Mouse (Mus musculus) hindbrain, embryonic 11.5 days (tissue): ENCODE data around the gene Vwf. TPM values are rescaled to one million over a fixed set of nuclear protein-coding genes. Genes with fewer than 3 reads are reported as not detected.

Experiments
- ATAC-seq: fragments of 200-750 bp; cut with Nextera tagmentation; 2 replicates; pipeline ENCODE4 v1.8.0; 2017; ENCODE audit warnings: mild to moderate bottlenecking, moderate TSS enrichment, moderate library complexity; ENCODE audit not compliant: low FRiP score
- DNase-seq: peaks from one replicate; pipeline ENCODE4 v3.0.0-alpha.2; 2015; ENCODE audit warnings: low spot score
- H3K27ac ChIP-seq: fragments of 300-500 bp; sonication (generic); 2 replicates; pipeline ENCODE4 v1.5.1; 2014; ENCODE audit warnings: mild to moderate bottlenecking, low read depth, low read length
- H3K27me3 ChIP-seq: fragments of 300-500 bp; sonication (generic); 2 replicates; pipeline ENCODE4 v1.6.1; 2014; ENCODE audit warnings: mild to moderate bottlenecking, low read length, moderate library complexity, mixed read lengths; ENCODE audit not compliant: control insufficient read depth, insufficient read depth
- H3K36me3 ChIP-seq: fragments of 300-500 bp; sonication (generic); 2 replicates; pipeline ENCODE4 v1.6.1; 2014; ENCODE audit warnings: mild to moderate bottlenecking, low read length, moderate library complexity, mixed read lengths; ENCODE audit not compliant: control insufficient read depth, insufficient read depth
- H3K4me1 ChIP-seq: fragments of 300-500 bp; sonication (generic); replicated peaks from 2 replicates; pipeline ENCODE4 v1.6.1; 2014; ENCODE audit warnings: low read length, mixed read lengths; ENCODE audit not compliant: control insufficient read depth, insufficient read depth
- H3K4me2 ChIP-seq: fragments of 300-500 bp; sonication (generic); replicated peaks from 2 replicates; pipeline ENCODE4 v1.6.1; 2014; ENCODE audit warnings: mild to moderate bottlenecking, low read depth, low read length
- H3K4me3 ChIP-seq: fragments of 300-500 bp; sonication (generic); 2 replicates; pipeline ENCODE4 v1.5.1; 2014; ENCODE audit warnings: low read depth, low read length
- H3K9ac ChIP-seq: fragments of 300-500 bp; sonication (generic); 2 replicates; pipeline ENCODE4 v1.6.1; 2014; ENCODE audit warnings: low read depth, low read length
- H3K9me3 ChIP-seq: fragments of 300-500 bp; sonication (generic); 2 replicates; pipeline ENCODE4 v1.6.1; 2016; ENCODE audit warnings: low read length; ENCODE audit not compliant: control insufficient read depth
- WGBS: fragments of 180-500 bp; shearing (Covaris S2); extraction: QIAGEN DNeasy Blood & Tissue Kit; methylation state at CpG from one replicate; pipeline ENCODE4 v1.1.7; 2014; 5-methylcytosine and 5-hydroxymethylcytosine counted together
- polyA plus RNA-seq: library from polyadenylated mRNA; unstranded; fragments of >200 nt; fragmentation: Nextera tagmentation; extraction: Ambion mirVana; gene quantifications from 2 replicates; pipeline ENCODE4 v1.2.1, GENCODE M21; 2014

Gene Vwf
- polyA plus RNA-seq, 1 experiment from 2014 or later: 10.3 TPM

GRCm38 (mm10) chr6:125512950-125513596 lies 33.5 kb upstream of the Vwf start:
- H3K9me3 ChIP-seq: no peaks in the 10 kb centered on the region
- no peak overlapping the region for H3K4me2 ChIP-seq
- no peak overlapping the region for H3K9ac ChIP-seq
- H3K4me3 ChIP-seq: no peak overlapping the region
- DNase-seq (no peak), ATAC-seq (no peak)
- no peak overlapping the region for H3K27ac ChIP-seq
- no peaks in the 10 kb centered on the region for H3K4me1 ChIP-seq
- no peaks in the 10 kb centered on the region for H3K36me3 ChIP-seq
- H3K27me3 ChIP-seq: no peaks in the 10 kb centered on the region
- WGBS: 75% methylated on average over 6 of the region's 6 CpGs

GRCm38 (mm10) chr6:125515503-125516315 lies 30.9 kb upstream of the Vwf start:
- no peak overlapping the region for H3K4me3 ChIP-seq
- H3K9me3 ChIP-seq: no peaks in the 10 kb centered on the region
- H3K4me2 ChIP-seq: no peak overlapping the region
- WGBS: 83% methylated on average over 11 of the region's 11 CpGs
- no peak for DNase-seq
- no peaks in the 10 kb centered on the region for H3K36me3 ChIP-seq
- H3K9ac ChIP-seq: no peak overlapping the region
- ATAC-seq: no peak
- no peaks in the 10 kb centered on the region for H3K27me3 ChIP-seq
- H3K4me1 ChIP-seq: no peaks in the 10 kb centered on the region
- H3K27ac ChIP-seq: no peak overlapping the region

DNA sequence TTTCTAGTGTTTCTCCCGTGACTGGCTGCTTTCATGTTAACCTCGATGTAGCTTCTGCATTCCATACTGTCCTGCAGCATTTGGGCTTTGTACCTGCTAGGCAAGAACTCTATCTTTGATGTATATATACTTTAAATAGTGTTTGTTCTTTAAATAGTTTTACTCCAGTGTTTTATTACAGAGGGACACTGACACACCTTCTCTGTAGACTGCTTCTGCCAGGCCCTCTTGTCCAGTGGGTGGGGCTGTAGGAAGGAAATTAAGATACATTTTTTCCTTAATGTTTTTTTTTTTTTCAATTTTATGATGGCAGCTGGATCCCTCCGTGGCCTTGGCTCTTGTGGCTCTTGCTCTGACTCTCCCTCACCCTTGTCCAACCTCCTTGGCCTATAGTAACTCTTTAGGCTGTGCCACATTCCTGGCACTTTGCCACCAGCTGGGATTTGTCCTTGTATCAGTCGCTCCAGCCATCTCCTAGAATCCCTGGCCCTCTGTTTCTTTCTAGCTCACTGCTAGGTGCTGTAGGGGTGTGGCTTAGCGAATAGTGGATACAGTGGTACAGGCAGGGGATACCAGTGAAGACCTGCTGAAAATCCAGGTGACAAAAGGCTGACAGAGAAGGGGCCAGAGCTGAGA lies 24.9 kb upstream of the Vwf start:
- H3K9ac ChIP-seq: no peak overlapping the region
- 67% methylated on average over 5 of the region's 5 CpGs for WGBS
- DNase-seq: no peak
- H3K27ac ChIP-seq: no peak overlapping the region
- no peaks in the 10 kb centered on the region for H3K27me3 ChIP-seq
- no peak overlapping the region for H3K4me2 ChIP-seq
- H3K36me3 ChIP-seq: no peaks in the 10 kb centered on the region
- ATAC-seq: no peak
- no peak overlapping the region for H3K4me3 ChIP-seq
- H3K9me3 ChIP-seq: no peaks in the 10 kb centered on the region
- no peaks in the 10 kb centered on the region for H3K4me1 ChIP-seq

DNA sequence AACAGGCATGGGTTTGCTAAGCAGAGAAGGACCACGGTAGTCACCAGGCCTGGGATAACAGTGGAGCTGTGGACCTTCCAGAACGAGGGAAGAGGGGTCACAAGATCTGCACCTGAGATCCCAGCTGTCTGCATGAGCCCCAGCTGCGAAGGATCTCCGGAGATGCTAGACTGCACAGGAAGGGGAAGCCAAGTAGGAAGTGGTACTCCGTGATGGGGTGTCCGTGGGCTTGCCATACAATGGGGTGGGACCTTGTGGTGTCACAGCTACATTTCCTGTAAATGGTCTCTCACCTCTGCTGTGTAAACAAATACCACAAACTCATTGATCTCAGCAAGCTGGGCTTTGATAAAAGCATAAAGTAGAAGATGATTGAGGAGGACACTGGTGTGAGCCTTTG lies 22.5 kb upstream of the Vwf start:
- Histone ChIP-seq H3K4me3 (no peak overlapping the region), H3K36me3 (no peaks in the 10 kb centered on the region), H3K9me3 (no peaks in the 10 kb centered on the region), H3K27ac (no peak overlapping the region), H3K9ac (no peak overlapping the region), H3K4me2 (no peak overlapping the region), H3K4me1 (no peaks in the 10 kb centered on the region), H3K27me3 (no peaks in the 10 kb centered on the region)
- DNase-seq (no peak), ATAC-seq (no peak)
- WGBS: 89% methylated on average over 6 of the region's 6 CpGs

- H3K4me1 ChIP-seq: no peaks in the 10 kb centered on the region
- no peaks in the 10 kb centered on the region for H3K36me3 ChIP-seq
- no peak for ATAC-seq
- no peak overlapping the region for H3K9ac ChIP-seq
- H3K4me3 ChIP-seq: no peak overlapping the region
- no peak overlapping the region for H3K27ac ChIP-seq
- DNase-seq: no peak
- H3K9me3 ChIP-seq: no peaks in the 10 kb centered on the region
- H3K27me3 ChIP-seq: no peaks in the 10 kb centered on the region
- H3K4me2 ChIP-seq: no peak overlapping the region
- 70% methylated on average over 3 of the region's 3 CpGs for WGBS
Measured at GRCm38 (mm10) chr6:125526066-125526465, 20.5 kb upstream of the Vwf start.

DNA sequence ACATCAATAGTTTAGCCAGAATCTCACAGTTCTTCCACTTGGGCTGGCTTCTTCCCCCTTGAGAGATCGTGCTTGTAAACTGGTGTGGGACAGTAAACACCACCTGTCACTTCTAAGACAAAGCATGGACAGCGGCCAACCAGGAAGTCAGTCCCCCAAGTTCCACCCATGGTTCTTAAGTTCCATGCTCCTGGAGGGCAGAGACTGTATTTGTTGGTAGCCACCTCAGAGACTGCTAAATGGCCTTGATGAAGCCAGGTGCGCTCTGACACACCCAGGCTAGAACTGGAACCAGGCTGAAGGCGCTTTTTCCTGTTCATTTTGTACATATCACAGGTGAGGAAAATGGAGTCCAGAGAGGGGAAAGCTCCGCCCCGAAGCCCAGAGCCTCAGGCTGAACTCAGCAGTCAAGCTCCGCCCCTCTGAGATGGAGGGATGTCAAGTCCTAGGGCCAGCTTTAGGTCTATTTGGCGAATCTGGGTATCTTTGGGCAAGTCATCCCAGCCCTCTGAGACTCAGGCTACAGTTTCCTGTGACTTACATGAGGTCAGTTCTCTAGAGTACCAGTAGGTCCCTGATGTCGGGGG lies 17.9 kb upstream of the Vwf start:
- Histone ChIP-seq H3K4me1 (no peaks in the 10 kb centered on the region), H3K9me3 (no peaks in the 10 kb centered on the region), H3K4me3 (no peak overlapping the region), H3K9ac (no peak overlapping the region), H3K4me2 (no peak overlapping the region), H3K27me3 (no peaks in the 10 kb centered on the region), H3K27ac (no peak overlapping the region), H3K36me3 (no peaks in the 10 kb centered on the region)
- DNase-seq (no peak), ATAC-seq (no peak)
- 88% methylated on average over 8 of the region's 9 CpGs for WGBS

DNA sequence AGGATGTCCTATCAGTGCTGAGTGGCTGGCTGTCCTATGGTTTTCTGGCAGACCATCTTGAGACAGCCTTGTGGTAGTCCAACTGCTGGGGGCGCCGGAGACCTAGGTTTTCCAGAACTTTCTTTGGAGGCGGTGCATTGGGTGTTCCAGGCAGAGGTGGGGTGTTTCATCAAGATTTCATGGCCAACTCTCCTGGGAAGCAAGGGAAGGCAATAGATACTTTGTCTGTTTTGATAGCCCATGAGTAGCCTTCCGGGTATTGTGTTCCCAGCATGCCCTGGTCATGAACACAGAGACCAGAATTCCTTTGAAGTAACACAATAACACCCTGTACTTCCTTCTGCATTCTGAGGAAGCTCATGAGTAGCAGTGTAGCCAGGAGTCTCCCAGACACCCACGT lies 17.1 kb upstream of the Vwf start:
- Histone ChIP-seq H3K27me3 (no peaks in the 10 kb centered on the region), H3K27ac (no peak overlapping the region), H3K9ac (no peak overlapping the region), H3K9me3 (no peaks in the 10 kb centered on the region), H3K4me1 (no peaks in the 10 kb centered on the region), H3K4me3 (no peak overlapping the region), H3K36me3 (no peaks in the 10 kb centered on the region), H3K4me2 (no peak overlapping the region)
- WGBS: 88% methylated on average over 5 of the region's 5 CpGs
- no peak for ATAC-seq
- no peak for DNase-seq

DNA sequence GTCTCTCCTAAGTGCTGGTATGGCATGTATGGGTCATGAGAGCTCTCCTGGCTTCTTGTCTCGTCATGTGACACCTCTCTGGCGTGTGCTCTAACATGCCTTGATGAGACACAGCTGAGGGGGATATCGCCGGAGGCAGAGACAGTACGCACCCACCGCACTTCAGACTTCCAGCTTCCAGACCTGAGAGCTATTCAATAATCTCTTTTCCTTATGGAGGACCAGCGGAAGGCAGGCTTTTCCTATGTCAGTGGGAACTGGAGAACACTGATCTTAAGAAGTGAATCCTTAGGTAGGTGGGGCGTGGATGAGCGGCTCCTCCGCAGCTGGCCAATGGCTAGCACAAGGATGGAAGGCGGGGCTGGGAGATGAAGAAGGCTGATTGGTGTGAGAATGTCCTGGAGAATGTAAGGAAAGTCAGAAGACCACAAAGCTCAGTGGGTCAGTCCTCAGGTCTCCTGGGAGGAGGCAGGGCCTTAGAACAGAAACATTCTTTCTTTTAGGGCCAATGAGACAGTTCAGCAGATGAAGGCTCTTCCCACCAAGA lies 13.4 kb upstream of the Vwf start:
- H3K4me2 ChIP-seq: no peak overlapping the region
- no peaks in the 10 kb centered on the region for H3K9me3 ChIP-seq
- WGBS: 88% methylated on average over 11 of the region's 11 CpGs
- DNase-seq (no peak), ATAC-seq (no peak)
- H3K9ac ChIP-seq: no peak overlapping the region
- H3K4me1 ChIP-seq: no peaks in the 10 kb centered on the region
- no peaks in the 10 kb centered on the region for H3K36me3 ChIP-seq
- H3K27me3 ChIP-seq: no peaks in the 10 kb centered on the region
- no peak overlapping the region for H3K27ac ChIP-seq
- H3K4me3 ChIP-seq: no peak overlapping the region
